Mouse (Mus musculus): ENCODE results near the gene Tbc1d8b.

The Tbc1d8b gene

DNA sequence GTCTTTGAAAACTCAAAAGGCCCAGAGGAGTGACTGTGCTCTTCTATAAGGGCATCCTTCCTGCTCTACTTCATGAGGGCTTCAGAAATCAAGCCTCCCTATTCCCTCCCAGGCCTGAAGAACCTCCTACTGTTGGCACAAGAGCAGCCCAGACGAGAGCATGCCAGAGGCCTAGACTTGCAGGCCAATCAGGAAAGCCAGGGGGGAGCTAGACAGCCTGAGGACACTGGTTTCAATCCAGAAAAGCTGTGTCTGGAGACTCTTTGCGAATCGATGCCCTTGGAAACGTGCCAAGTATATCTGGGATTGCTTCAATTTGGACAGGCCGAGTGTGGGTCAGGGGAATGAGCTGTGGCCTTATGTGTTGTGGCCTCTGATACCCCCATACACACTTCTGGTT, 94.6 kb downstream of the Tbc1d8b start:
- DNase-seq (ENCODE audit: low spot score in 2 of 2) = no peak

DNA sequence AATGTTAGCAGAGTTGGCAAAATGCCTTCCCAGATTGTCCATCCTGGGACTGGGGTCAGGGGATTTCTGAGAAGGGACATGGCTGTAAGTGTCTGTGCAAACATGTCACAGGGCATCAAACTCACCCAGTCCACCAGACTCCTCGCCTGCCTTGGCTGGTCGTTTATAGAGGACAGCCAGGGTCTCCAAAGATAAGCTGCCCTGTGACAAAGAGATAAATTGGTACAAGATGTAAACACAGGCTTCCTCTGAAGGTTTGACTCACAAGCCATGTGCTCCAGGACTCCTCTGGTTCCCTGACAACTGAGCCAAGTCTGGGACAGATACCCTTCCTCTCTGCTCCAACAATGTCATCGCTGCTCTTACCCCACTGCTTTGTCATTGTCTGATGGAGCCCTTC, 96.2 kb downstream of the Tbc1d8b start:
- DNase-seq (ENCODE audit: low spot score in 2 of 2) = no peak

DNA sequence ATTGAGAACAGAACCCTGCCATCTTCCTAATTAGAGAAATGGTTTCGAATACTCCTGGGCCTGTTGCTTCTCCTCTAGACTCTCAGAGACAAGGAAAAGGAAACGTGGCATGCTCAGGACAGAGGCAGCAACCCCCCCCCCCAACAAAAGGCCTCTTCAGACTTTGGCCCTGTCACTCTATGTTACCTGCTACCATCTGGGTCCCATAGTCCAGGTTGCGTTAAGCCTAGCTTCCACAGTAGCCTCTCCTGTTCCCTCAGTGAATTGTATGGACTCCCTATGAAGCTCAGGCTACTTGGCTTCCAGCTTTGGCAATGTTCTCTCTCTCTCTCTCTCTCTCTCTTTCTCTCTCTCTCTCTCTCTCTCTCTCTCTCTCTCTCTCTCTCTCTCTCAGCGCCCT, 96.8 kb downstream of the Tbc1d8b start:
- DNase-seq (ENCODE audit: low spot score in 2 of 2) = no peak

DNA sequence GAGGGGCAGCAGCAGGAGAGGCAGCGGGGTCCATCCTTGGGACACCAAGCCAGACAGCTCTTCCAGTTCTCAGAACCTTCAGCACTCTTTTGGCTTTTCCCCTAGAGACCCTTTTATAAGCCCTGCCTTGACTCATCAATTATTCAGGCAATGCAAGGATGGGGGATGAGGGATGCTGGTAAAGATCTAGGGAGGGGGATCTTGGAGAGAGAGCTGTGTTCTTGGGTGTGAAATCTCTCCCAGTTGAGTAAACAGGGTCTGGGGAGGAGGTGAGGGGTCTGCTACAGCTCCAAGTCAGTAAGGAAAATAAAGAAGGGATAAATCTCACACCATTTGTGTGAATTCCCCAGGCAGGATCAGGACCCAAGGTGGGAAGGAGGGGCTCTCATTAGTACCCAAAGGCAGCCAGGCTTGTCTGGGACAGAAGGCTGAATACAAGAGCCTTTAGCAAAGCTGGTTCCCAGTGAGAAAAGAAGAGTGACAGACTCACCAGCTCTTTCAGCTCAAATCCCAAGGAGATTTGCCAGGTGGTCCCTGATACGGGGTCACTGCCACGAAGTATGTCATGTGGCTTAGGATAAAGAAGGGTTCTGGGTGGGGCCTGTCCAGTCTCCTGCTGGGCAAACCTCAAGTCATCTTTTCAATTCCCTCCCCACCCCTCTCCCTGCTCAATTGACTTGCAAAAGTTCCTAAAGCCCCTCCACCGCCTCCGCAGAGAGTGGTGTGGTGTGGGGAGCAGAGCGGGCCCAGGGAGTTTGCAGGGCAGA, 97.7 kb downstream of the Tbc1d8b start, which contains the start of gene Ripply1:
Gene Ripply1, minus strand, starts transcription at position 76 of the 767 bp plus-strand sequence.
- no peak for DNase-seq (ENCODE audit: low spot score in 2 of 2)

DNA sequence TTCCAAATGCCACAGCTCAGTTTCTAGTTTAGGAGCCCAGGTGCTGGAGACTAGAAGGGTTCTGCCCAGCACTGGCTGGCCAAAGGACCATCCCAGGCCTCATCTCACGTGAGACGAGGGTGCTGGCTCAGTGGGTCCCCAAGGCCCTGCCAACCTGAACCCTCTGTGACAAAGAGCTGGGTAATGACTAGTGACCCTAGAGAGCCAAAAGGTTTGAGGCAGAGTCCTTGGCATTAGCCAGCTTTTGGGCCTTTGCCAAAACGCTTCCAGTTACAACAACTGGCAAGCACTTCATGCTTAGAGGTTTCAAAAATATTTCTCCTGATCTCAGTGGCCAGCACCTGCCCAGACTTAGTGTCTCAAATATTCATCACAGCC, 98.2 kb downstream of the Tbc1d8b start:
- DNase-seq (ENCODE audit: low spot score in 2 of 2) = no peak

DNA sequence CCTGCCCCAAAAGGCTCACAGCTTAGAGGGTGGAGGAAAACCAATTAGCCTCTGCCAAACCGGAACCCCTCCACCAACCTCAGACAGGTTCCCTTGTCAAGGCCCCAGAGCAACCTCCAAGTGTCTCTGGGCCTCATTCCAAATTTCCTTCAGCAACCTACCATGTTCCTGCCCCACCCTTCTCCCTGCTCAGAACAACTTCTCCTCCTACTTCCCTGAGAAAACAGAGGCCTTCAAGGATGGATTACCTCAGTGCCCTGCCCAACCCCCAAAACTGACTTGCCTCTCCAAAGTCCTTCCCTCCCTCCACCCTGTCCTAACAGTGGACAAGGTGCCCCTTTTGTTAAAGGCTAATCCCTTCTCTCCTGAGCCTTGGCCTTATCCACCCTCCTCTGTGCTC, 101.0 kb downstream of the Tbc1d8b start:
- no peak for DNase-seq (ENCODE audit: low spot score in 2 of 2)

DNA sequence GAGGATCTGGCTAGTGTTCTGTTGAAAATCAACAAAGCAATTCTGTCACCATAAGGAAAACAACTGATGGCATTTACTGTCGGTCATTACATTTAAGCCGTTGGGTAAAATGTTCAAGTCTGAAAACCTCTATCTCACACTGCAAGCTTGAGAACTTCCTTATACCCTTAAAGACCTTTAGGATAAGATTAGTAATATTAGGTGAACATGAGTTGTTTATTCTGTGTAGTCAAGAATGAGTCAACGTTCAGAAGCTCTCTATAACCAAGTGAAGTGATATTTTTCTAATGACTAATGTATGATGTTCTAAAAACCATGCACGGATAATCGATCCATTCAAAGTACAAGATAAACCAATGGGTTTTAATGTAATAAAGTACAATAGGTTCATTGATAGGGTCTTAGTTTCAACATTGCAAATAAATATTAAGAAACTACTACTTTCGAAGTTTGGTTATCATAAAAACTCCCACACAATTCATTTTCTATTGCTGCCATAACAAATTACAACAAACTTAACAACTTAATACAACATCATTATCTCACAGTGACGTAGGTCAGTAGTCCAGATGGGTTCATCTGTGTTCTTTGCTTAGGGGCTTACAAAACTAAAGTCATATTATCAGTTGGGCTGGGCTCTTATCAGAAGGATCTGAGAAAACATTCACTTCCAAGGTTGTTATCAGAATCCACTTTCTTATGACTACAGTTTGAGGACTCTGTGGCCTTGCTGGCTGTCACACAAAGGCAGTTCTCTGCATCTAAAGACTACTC, 109.5 kb downstream of the Tbc1d8b start:
- DNase-seq (ENCODE audit: low spot score in 2 of 2) = no peak

DNA sequence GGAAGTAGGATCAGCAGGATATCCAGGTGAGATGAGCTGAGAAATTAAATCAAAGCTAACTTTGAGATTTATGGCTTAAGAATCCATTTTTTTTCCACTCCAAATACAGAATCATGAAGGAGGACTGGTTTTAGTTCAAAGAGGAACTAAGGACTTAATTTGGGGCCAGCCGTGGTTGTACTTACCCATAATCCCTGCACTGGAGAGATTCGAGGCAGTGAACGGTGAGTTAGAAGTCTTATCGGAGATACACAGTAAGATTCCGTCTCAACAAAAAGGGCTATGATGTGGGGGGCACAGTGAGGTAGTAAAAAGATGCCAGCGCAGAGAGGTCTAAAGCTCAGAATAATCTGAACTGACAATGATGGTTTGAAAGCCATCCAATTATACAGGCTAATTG, 111.2 kb downstream of the Tbc1d8b start:
- no peak for DNase-seq (ENCODE audit: low spot score in 2 of 2)

DNA sequence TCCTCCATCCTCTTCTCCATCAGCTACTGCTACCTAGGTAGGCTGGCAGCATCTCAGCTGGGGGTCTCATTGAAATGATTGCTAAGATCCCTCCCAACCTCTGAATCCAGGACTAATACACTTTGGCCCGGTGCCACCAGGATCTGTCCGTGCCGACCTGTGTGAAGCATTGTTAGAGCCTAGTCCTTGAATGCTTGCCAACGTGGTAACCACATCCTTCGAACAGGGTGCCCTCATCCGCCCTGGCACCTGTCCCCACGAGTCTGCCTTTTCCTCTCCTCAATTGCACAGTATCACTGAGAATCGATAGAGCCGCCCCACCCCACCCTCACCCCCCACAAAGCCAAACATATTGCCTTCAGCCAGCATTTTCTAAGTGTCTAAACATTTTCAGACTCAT, 113.1 kb downstream of the Tbc1d8b start:
- no peak for DNase-seq (ENCODE audit: low spot score in 2 of 2)

DNA sequence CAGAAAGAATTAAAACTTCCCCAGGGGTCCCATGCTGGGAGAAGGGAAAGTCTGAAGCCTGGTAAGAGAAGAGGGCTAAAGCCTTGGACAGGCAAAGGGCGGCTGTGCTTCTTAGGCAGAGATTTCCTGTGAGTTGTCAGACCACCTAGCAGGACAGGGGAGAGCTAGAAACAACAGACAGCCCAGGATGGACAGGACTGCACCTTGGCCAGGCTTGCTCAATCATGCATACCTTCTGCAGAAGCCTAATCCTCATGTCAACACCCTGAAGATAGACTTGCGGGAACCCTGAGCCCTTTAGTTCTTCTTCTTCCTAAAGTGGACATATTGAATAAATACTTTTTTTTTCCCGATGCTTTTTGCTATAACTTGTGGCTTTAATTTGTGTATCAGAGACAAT, 115.2 kb downstream of the Tbc1d8b start:
- no peak for DNase-seq (ENCODE audit: low spot score in 2 of 2)

DNA sequence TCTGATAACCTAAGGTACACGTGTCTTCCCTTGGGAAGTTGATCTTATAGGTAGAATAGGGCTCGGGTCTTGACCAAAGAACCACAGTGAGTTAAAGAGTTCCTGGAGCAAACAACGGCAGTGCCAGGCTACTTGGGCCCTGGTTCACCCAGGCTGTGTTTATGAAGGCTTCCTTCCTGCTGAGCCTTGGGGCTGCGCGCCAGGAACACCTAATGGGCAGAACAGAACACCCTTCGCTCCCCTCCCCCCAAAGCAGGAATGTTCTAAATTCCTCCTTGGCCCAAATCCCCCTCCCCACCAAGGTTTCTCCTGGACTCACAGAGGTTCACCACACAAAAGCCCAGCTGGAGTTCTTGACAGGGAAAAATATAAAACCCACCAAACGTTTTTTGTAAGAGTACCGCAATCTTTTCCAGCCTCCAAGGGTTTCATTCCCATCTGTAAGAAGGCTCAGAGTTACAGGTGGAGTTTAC, 115.6 kb downstream of the Tbc1d8b start, which contains the start of gene Cldn2:
Gene Cldn2, plus strand, starts transcription at position 423 of the 473 bp plus-strand sequence.
- DNase-seq (ENCODE audit: low spot score in 2 of 2) = no peak

All from spleen, postnatal 10 days (tissue).